Mouse (Mus musculus): ENCODE data around the gene Pdgfc.

The Pdgfc gene

DNA sequence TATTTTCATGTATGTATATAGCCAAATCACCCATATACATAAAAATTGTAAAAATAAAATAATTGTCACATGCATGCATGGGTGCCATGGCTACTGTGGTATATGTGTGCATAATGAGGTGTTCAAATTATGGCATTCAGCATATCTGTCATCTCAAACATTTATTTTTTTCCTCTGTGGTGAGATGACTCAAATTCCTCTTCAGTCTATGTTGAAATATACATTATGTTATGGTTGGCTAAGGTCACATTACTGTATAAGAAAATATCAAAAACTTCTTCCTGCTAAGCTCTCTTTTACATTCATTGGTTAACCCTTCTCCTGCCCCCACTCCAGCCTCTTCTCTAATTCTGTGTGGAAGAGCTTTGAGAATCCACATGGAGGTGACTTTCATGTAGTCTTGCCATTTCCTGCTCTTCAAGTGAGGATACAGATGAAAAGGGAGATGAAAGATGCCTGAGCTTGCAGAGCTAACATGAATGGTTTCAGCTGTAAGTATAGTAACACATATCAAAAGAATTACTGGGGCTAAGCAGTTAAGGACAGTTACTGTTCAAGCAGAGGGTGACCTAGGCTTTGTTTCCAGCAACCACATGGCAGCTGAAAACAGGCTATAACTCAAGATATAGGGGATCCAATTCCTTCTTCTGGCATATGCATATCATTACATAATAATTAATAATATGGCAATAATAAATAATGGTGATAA is 124.4 kb downstream of the Pdgfc start:
- DNase-seq (ENCODE audit: low spot score) = no peak

DNA sequence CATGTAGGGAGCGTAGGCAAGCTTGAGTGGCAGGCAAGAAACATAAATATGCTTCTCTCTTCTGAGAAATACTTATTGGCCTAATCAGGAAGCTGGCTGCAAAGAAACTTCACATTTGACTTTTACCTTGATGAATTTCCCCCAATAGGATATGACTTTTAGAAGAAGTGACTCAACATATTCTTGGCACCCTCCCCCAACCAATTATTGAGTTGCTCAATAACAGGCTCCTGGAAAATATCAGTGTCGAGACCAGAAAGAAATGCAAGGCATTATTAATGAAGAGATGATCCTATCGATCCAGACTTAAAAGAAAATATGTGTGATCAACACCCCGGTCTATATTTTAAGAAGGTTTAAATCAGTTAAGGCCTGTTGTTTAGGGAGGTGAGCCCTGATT is 125.9 kb downstream of the Pdgfc start:
- DNase-seq (ENCODE audit: low spot score) = no peak

GRCm38 (mm10) chr3:81164091-81164490 is 127.9 kb downstream of the Pdgfc start:
- no peak for DNase-seq (ENCODE audit: low spot score)

DNA sequence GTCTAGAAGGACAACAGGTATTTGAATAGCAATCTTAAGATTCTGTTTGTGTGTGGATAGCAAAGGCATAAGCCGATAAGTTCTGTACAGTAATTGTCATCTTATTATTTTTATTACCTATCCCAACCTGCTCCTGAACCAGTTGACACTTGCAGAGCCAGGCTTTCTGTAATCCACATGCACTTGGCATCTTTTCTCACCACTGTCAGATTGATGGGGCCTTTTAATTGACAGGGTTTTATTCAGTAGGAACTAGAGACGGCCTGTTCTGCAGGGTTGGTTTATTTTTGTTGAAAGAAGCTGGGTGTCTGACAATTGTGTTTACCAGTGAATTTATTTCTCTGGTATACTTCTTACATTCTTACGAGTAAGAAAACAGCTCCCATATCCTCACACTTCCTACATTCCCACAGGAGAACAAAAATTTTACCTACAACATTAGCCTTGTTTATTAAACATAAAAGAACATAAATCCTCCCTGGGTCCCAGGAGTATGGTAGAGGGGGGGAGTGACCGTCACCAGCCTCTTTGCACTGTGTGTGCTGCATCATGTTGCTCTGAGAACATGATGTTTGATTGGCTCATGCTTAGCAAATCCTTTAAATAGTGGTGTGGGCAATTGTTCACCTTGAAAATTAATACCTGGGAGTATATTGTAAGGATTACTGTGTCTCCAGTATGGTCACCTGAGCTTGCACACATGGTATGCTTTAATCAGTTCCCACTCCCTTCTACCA is 134.0 kb downstream of the Pdgfc start:
- DNase-seq (ENCODE audit: low spot score) = no peak

DNA sequence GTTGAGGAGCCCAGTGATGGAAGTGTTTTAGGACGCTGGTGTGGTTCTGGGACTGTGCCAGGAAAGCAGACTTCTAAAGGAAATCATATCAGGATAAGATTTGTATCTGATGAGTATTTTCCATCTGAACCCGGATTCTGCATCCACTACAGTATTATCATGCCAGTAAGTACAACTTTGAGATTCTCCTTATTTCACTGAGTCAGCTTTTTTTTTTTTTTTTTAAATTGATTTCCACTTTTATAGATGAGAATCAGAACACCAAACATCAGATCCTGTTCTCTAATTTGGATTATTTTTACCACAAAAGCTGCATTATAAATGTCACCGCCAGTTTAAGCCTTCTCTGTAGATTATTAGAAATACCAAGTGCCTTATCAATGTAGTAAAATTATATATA is 138.6 kb downstream of the Pdgfc start:
- DNase-seq (ENCODE audit: low spot score) = no peak

GRCm38 (mm10) chr3:81181319-81182013 is 145.2 kb downstream of the Pdgfc start:
- DNase-seq (ENCODE audit: low spot score) = no peak

GRCm38 (mm10) chr3:81196937-81197336 is 160.7 kb downstream of the Pdgfc start:
- DNase-seq (ENCODE audit: low spot score) = no peak

GRCm38 (mm10) chr3:81197644-81198043 is 161.4 kb downstream of the Pdgfc start:
- no peak for DNase-seq (ENCODE audit: low spot score)

GRCm38 (mm10) chr3:81200647-81201046 is 164.4 kb downstream of the Pdgfc start:
- no peak for DNase-seq (ENCODE audit: low spot score)

DNA sequence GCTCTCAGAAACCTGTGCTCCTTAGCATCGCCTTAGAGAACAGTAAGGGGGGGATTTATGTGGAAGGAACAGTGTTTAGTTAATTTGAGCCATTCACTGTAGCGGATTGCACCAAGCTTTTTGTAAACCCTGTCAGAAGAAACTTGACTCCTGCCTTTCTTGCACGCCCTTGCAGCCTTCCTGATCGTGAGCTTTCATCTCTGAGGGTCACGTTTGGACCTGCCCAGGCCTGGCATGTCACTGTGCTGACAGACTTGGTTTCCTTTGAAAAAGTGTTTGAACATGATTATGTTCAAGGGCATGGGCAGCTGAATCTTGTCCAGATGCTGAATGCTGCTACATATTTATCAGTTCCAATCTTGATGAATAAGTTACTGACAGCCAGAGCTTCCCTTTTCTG is 169.0 kb downstream of the Pdgfc start:
- no peak for DNase-seq (ENCODE audit: low spot score)

GRCm38 (mm10) chr3:81208246-81208645 is 172.0 kb downstream of the Pdgfc start:
- DNase-seq (ENCODE audit: low spot score) = no peak

- no peak for DNase-seq (ENCODE audit: low spot score)
These were observed 174.9 kb downstream of the Pdgfc start for GRCm38 (mm10) chr3:81211147-81211546.

DNA sequence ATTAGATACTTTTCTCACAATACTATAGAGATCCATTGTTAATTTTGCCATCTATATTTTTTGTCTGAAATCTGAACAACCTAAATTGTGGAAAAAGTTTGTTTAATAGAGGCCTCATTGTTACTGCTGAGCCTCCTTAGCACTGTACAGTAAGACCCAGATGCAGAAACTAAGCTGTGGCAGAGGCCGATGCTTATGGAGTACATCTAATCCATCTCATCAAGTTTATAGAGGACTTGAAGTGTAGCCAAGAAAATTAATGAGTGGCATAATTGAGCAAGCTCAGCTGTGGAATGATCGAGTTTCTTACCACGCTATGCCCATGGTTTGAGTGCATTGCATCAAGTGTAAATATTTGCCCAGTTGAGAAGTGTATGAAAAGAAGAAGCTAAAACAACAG is 175.4 kb downstream of the Pdgfc start:
- DNase-seq (ENCODE audit: low spot score) = no peak

DNA sequence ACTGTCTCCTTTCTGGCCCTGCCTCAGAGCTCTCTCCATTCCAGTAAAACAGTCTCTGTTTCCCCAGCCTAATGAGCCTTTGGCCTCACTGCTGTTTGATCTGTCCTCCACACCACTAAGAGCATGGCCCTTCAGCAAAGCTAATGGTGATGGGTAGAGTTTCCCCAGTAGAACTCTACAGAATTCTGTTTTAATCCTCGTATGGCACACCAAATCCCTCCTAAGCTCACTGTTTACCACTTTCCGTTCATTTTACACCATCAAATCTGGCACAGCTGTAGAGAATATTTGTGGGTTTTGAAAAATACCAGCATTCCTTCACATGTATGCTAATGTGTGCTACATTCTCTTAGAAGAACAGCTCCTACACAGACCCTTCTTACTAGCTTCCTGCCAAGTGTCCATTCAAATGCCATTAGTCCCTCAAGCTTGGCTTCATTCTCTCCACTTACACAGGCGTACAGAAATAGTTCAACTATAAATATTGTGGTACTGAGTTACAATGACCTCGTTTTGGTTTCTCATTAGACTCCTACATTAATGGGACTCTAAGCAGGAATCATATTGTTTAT is 179.4 kb downstream of the Pdgfc start:
- DNase-seq (ENCODE audit: low spot score) = no peak

GRCm38 (mm10) chr3:81221682-81222081 is 185.5 kb downstream of the Pdgfc start:
- no peak for DNase-seq (ENCODE audit: low spot score)

GRCm38 (mm10) chr3:81228344-81228743 is 192.1 kb downstream of the Pdgfc start:
- DNase-seq (ENCODE audit: low spot score) = no peak

- no peak for DNase-seq (ENCODE audit: low spot score)
These were observed 206.7 kb downstream of the Pdgfc start for GRCm38 (mm10) chr3:81242697-81243590.

GRCm38 (mm10) chr3:81243591-81243990 is 207.4 kb downstream of the Pdgfc start:
- no peak for DNase-seq (ENCODE audit: low spot score)

DNA sequence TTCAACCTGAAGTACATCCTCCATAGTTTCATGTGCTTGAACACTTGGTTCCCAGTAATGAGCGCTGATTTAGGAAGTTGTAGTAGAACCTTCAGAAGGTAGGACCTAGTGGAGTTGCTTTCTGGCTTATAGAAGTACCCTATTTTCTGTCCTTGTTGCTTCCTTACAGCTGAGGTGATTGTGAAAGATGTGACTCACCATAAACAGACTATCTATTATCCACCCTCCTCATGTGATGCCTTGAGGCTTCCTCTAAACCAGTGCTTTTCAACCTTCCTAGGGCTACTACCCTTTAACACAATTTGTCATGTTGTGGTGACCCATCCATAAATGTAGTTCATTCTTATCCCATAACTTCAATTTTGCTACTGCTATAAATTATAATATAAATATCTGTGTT is 226.6 kb downstream of the Pdgfc start:
- DNase-seq (ENCODE audit: low spot score) = no peak

Measured in lung, postnatal 25 days (tissue).